Mouse (Mus musculus) bone marrow, adult 2 months (tissue): ENCODE results near the gene Cebpz.

ENCODE experiments used
- CTCF ChIP-seq: fragments of 200-500 bp; IDR thresholded peaks from 2 replicates; pipeline ENCODE4 v1.5.1; 2011; ENCODE audit warnings: low read length, control low read depth; ENCODE audit not compliant: control insufficient read depth, insufficient read depth
- POLR2A ChIP-seq: fragments of 200-500 bp; IDR thresholded peaks from 2 replicates; pipeline ENCODE4 v1.6.1; 2011; ENCODE audit warnings: low read depth, mild to moderate bottlenecking, control low read depth, low read length, borderline replicate concordance; ENCODE audit not compliant: control insufficient read depth

GRCm38 (mm10) chr17:78938927-78939326 lies 2.1 kb upstream of the Cebpz start:
- TF ChIP-seq CTCF (no peak), POLR2A (no peak)
